Mouse (Mus musculus): ENCODE data around the gene Pla2g4a. TPM values are rescaled to one million over a fixed set of nuclear protein-coding genes. Genes with fewer than 3 reads are reported as not detected.

Pla2g4a gene
- total and polyA plus RNA-seq, 3 experiments = 6.4 to 14.4 TPM; not detected in 1

GRCm38 (mm10) chr1:149832952-149833351 lies 128.1 kb downstream of the Pla2g4a start:
- no peak for TF ChIP-seq EP300 (IDR thresholded peaks at IDR 0.05; ENCODE audit: low read depth in 1 of 2, low read length in 2 of 2)
- no peak for TF ChIP-seq POLR2AphosphoS2 (IDR thresholded peaks at IDR 0.05; ENCODE audit: low read length)
- TF ChIP-seq MYC (IDR thresholded peaks at IDR 0.05; ENCODE audit: low read depth, low read length) = no peak
- TF ChIP-seq ZC3H11A (IDR thresholded peaks at IDR 0.05; ENCODE audit: low read depth, low read length) = peak; percentile 85
- no peak for TF ChIP-seq RCOR1 (IDR thresholded peaks at IDR 0.05; ENCODE audit: low read depth, low read length)
- peak; percentile 88 for TF ChIP-seq SMC3 (IDR thresholded peaks at IDR 0.05; ENCODE audit: low read depth, low read length)
- TF ChIP-seq ELF1 (IDR thresholded peaks at IDR 0.05; ENCODE audit: low read depth, low read length) = no peak
- TF ChIP-seq MAFK (IDR thresholded peaks at IDR 0.05; ENCODE audit: borderline replicate concordance, low read depth, low read length) = no peak
- no peak for TF ChIP-seq MAX (IDR thresholded peaks at IDR 0.05; ENCODE audit: low read length)
- TF ChIP-seq NELFE (IDR thresholded peaks at IDR 0.05; ENCODE audit: low read depth, low read length) = no peak
- no peak for TF ChIP-seq GABPA (IDR thresholded peaks at IDR 0.05; ENCODE audit: low read depth, low read length)
- no peak for TF ChIP-seq JUND (IDR thresholded peaks at IDR 0.05; ENCODE audit: low read depth, low read length)
- no peak for TF ChIP-seq USF2 (IDR thresholded peaks at IDR 0.05; ENCODE audit: borderline replicate concordance in 1 of 2, insufficient read depth in 1 of 2, low read depth in 1 of 2, low read length in 2 of 2)
- TF ChIP-seq TAL1 (IDR thresholded peaks at IDR 0.05; ENCODE audit: low read length) = no peak
- TF ChIP-seq POLR2A (IDR thresholded peaks at IDR 0.05; ENCODE audit: control insufficient read depth in 1 of 2, insufficient read depth in 1 of 2, low read depth in 1 of 2, low read length in 2 of 2, poor library complexity in 1 of 2) = no peak
- TF ChIP-seq TCF12 (IDR thresholded peaks at IDR 0.05; ENCODE audit: low read depth, low read length) = no peak
- TF ChIP-seq KAT2A (conservative IDR thresholded peaks at IDR 0.05; ENCODE audit: low read depth, low read length) = no peak
- TF ChIP-seq ZMIZ1 (IDR thresholded peaks at IDR 0.05; ENCODE audit: low read depth, low read length) = no peak
- TF ChIP-seq POLR2AphosphoS5 (IDR thresholded peaks at IDR 0.05; ENCODE audit: borderline replicate concordance, low read depth, low read length) = no peak
- TF ChIP-seq SIN3A (IDR thresholded peaks at IDR 0.05; ENCODE audit: low read length) = no peak
- no peak for TF ChIP-seq UBTF (IDR thresholded peaks at IDR 0.05; ENCODE audit: borderline replicate concordance, insufficient read depth, low read depth, low read length)
- no peak for TF ChIP-seq CHD1 (IDR thresholded peaks at IDR 0.05; ENCODE audit: low read depth, low read length)
- TF ChIP-seq RAD21 (IDR thresholded peaks at IDR 0.05; ENCODE audit: low read depth, low read length) = peak; percentile 93
- no peak for TF ChIP-seq ZNF384 (IDR thresholded peaks at IDR 0.05; ENCODE audit: low read depth, low read length)
- no peak for TF ChIP-seq HCFC1 (IDR thresholded peaks at IDR 0.05; ENCODE audit: low read depth, low read length)
- no peak for TF ChIP-seq E2F4 (IDR thresholded peaks at IDR 0.05; ENCODE audit: borderline replicate concordance, low read depth, low read length)
- TF ChIP-seq MAZ (IDR thresholded peaks at IDR 0.05; ENCODE audit: low read depth, low read length) = no peak
- TF ChIP-seq ZKSCAN1 (IDR thresholded peaks at IDR 0.05; ENCODE audit: low read depth, low read length) = no peak
- peak in 2 of 3 experiments; percentile 20 to 83; a peak in 3 of 6 replicates for TF ChIP-seq CTCF (IDR thresholded peaks at IDR 0.05 in 2 of 3, conservative IDR thresholded peaks at IDR 0.05 in 1 of 3; ENCODE audit: control insufficient read depth in 1 of 3, insufficient read depth in 1 of 3, low read depth in 2 of 3, low read length in 3 of 3, poor library complexity in 1 of 3, severe bottlenecking in 1 of 3)

More at GRCm38 (mm10) chr1:149832952-149833351, 128.1 kb downstream of the Pla2g4a start:
- H3K79me2 ChIP-seq (ENCODE audit: control insufficient read depth, insufficient read depth, low read length, poor library complexity) = no peaks in the 10 kb centered on the region
- no peak overlapping the region for H3K27ac ChIP-seq (ENCODE audit: control insufficient read depth, low read depth, low read length)
- no peaks in the 10 kb centered on the region for H3K9me3 ChIP-seq (replicated peaks; ENCODE audit: insufficient read depth, low read length)
- H3K4me3 ChIP-seq (ENCODE audit: control insufficient read depth in 1 of 2, insufficient read depth in 1 of 2, low read depth in 2 of 2, low read length in 2 of 2) = no peak overlapping the region
- no peaks in the 10 kb centered on the region for H3K36me3 ChIP-seq (ENCODE audit: control insufficient read depth in 1 of 2, insufficient read depth in 2 of 2, low read length in 2 of 2)
- H3K4me1 ChIP-seq (ENCODE audit: control insufficient read depth in 1 of 2, insufficient read depth in 2 of 2, low read length in 2 of 2) = no peaks in the 10 kb centered on the region
- peak; percentile 64 for DNase-seq (ENCODE audit: low read depth, low spot score)
- no peaks in the 10 kb centered on the region for H3K27me3 ChIP-seq (ENCODE audit: control insufficient read depth in 1 of 2, insufficient read depth in 2 of 2, low read length in 2 of 2)
- no peak overlapping the region for H3K9ac ChIP-seq (ENCODE audit: control insufficient read depth, low read depth, low read length, poor library complexity, severe bottlenecking)
